Mouse (Mus musculus) embryonic facial prominence, embryonic 15.5 days (tissue): ENCODE measurements around the gene Bpifb4. TPM values are rescaled to one million over a fixed set of nuclear protein-coding genes. Genes with fewer than 3 reads are reported as not detected.

Experiments used
- ATAC-seq: fragments of 200-750 bp; cut with Nextera tagmentation; 2 replicates; pipeline ENCODE4 v1.8.0; 2017; ENCODE audit warnings: low read depth, moderate TSS enrichment; ENCODE audit not compliant: insufficient number of reproducible peaks, low FRiP score, low TSS enrichment
- H3K27ac ChIP-seq: fragments of 300-500 bp; sonication (generic); replicated peaks from 2 replicates; pipeline ENCODE4 v1.5.1; 2015; ENCODE audit warnings: mild to moderate bottlenecking, inconsistent platforms
- H3K27me3 ChIP-seq: fragments of 300-500 bp; sonication (generic); 2 replicates; pipeline ENCODE4 v1.6.1; 2015; ENCODE audit warnings: inconsistent platforms
- H3K36me3 ChIP-seq: fragments of 300-500 bp; sonication (generic); 2 replicates; pipeline ENCODE4 v1.6.1; 2015; ENCODE audit warnings: mild to moderate bottlenecking, inconsistent platforms
- H3K4me1 ChIP-seq: fragments of 300-500 bp; sonication (generic); 2 replicates; pipeline ENCODE4 v1.6.1; 2015; ENCODE audit warnings: inconsistent platforms
- H3K4me2 ChIP-seq: fragments of 300-500 bp; sonication (generic); replicated peaks from 2 replicates; pipeline ENCODE4 v1.6.1; 2015; ENCODE audit warnings: mild to moderate bottlenecking, inconsistent platforms
- H3K4me3 ChIP-seq: fragments of 300-500 bp; sonication (generic); replicated peaks from 2 replicates; pipeline ENCODE4 v1.5.1; 2015; ENCODE audit warnings: mild to moderate bottlenecking, inconsistent platforms
- H3K9ac ChIP-seq: fragments of 300-500 bp; sonication (generic); 2 replicates; pipeline ENCODE4 v1.6.1; 2015; ENCODE audit warnings: inconsistent platforms
- H3K9me3 ChIP-seq: fragments of 300-500 bp; sonication (generic); replicated peaks from 2 replicates; pipeline ENCODE4 v1.6.1; 2016; ENCODE audit warnings: inconsistent platforms
- WGBS: fragments of 180-500 bp; shearing (Covaris S2); methylation state at CpG from one replicate; pipeline ENCODE4 v1.1.7; 2015; 5-methylcytosine and 5-hydroxymethylcytosine counted together
- polyA plus RNA-seq: library from polyadenylated mRNA; unstranded; fragments of >200 nt; fragmentation: Nextera tagmentation; extraction: Ambion mirVana; gene quantifications from 2 replicates; pipeline ENCODE4 v1.2.1, GENCODE M21; 2015

Bpifb4 gene
- polyA plus RNA-seq, 1 experiment from 2014 or later = not detected

GRCm38 (mm10) chr2:154005094-154005493, 67.1 kb downstream of the Bpifb4 start:
- Histone ChIP-seq H3K4me2 (no peak overlapping the region), H3K27me3 (no peaks in the 10 kb centered on the region), H3K4me1 (no peaks in the 10 kb centered on the region), H3K9me3 (no peaks in the 10 kb centered on the region), H3K27ac (no peak overlapping the region), H3K36me3 (no peaks in the 10 kb centered on the region), H3K9ac (no peak overlapping the region), H3K4me3 (no peak overlapping the region)
- WGBS = 79% methylated on average over 1 of the region's 1 CpGs
- no peak for ATAC-seq

DNA sequence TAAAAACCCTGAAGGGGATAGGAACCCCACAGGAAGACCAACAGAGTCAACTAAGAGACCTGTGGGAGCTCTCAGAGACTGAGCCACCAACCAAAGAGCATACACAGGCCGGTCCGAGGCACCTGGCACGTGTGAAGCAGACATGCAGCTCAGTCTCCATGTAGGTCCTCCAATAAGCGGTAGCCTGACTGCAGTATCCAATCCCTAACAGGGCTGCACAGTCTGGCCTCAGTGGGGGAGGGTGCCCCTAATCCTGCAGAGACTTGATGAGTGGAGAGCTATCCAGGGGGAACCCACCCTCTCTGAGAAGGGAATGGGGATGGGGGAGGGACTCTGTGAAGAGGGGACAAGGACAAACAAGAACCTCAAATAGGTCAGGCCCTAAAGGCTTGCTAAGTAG, 67.7 kb downstream of the Bpifb4 start:
- Histone ChIP-seq H3K4me3 (no peak overlapping the region), H3K9ac (no peak overlapping the region), H3K27ac (no peak overlapping the region), H3K27me3 (no peaks in the 10 kb centered on the region), H3K9me3 (no peaks in the 10 kb centered on the region), H3K36me3 (no peaks in the 10 kb centered on the region), H3K4me1 (no peaks in the 10 kb centered on the region), H3K4me2 (no peak overlapping the region)
- WGBS = 87% methylated on average over 4 of the region's 4 CpGs
- ATAC-seq = peak; percentile 51; the same call in 1 of the 2 replicates

DNA sequence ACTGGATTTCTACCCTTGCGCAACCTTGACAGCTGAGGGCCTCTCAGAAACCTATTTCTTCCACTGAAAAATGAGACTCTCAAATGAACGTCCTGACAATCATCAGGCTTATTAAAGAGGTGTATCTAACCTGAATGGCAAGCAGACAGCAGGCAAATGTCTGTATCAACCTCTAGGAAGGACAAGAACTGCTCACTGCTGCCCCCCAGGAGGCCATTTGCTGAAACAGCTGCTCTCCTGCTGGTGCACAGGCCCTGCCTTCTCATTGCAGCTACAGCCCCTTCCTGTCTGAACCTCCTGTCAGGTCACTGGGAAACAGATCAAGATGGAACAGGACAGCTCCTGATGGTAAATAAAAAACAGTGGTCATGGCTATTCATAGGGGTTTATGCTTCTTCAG, 68.3 kb downstream of the Bpifb4 start:
- no peak overlapping the region for H3K9ac ChIP-seq
- H3K27ac ChIP-seq = no peak overlapping the region
- no peak overlapping the region for H3K4me3 ChIP-seq
- no peaks in the 10 kb centered on the region for H3K9me3 ChIP-seq
- ATAC-seq = no peak
- H3K36me3 ChIP-seq = no peaks in the 10 kb centered on the region
- H3K4me2 ChIP-seq = no peak overlapping the region
- 79% methylated on average over 2 of the region's 2 CpGs for WGBS
- no peaks in the 10 kb centered on the region for H3K4me1 ChIP-seq
- no peaks in the 10 kb centered on the region for H3K27me3 ChIP-seq

DNA sequence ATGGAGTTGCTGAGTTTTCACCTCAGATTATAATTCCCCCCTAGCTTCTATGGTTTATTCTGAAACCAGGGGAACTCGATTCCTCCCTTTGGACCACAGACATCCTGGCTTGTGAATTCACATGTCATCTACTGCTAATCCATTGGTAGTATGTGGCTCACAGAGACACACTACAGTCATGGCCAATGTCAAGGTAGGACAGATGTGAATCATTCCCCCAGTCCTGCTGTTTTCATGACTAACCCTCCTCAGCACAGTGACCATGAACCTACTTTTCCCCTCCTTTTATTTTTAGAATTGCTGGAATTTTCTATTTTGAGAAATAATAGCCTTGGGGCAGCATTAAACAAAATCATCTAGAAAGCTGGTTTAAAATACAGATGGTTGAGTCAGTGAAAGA, 69.4 kb downstream of the Bpifb4 start:
- no peak for ATAC-seq
- 74% methylated on average over 1 of the region's 1 CpGs for WGBS
- H3K4me3 ChIP-seq = no peak overlapping the region

GRCm38 (mm10) chr2:154007965-154008364, 70.0 kb downstream of the Bpifb4 start, which contains the start of gene Bpifa2:
TSS of gene Bpifa2 (plus strand) at chr2:154008265.
- no peaks in the 10 kb centered on the region for H3K36me3 ChIP-seq
- H3K4me2 ChIP-seq = no peak within 1 kb of the TSS
- no peaks in the 10 kb centered on the region for H3K4me1 ChIP-seq
- no peaks in the 10 kb centered on the region for H3K27me3 ChIP-seq
- no peak within 1 kb of the TSS for H3K27ac ChIP-seq
- 74% methylated on average over 3 of the region's 3 CpGs for WGBS
- no peaks in the 10 kb centered on the region for H3K9me3 ChIP-seq
- ATAC-seq = no peak
- H3K4me3 ChIP-seq = no peak within 1 kb of the TSS
- no peak within 1 kb of the TSS for H3K9ac ChIP-seq

More for the DNA sequence above, 69.4 kb downstream of the Bpifb4 start:
- Histone ChIP-seq H3K9ac (no peak overlapping the region), H3K27ac (no peak overlapping the region), H3K36me3 (no peaks in the 10 kb centered on the region), H3K4me1 (no peaks in the 10 kb centered on the region), H3K4me2 (no peak overlapping the region), H3K9me3 (no peaks in the 10 kb centered on the region), H3K27me3 (no peaks in the 10 kb centered on the region)

Other genes with a start within 250 kb of the Bpifb4 start
- 0.08 TPM in 1 of 2 replicates, not detected in the other for gene Dnmt3c, start 241.6 kb upstream of the Bpifb4 start, polyA plus RNA-seq
- 200 and 207 TPM in 2 replicates for gene Mapre1, start 196.9 kb upstream of the Bpifb4 start, polyA plus RNA-seq
- not detected in 2 replicates for gene Efcab8, start 158.3 kb upstream of the Bpifb4 start, polyA plus RNA-seq
- gene Sun5, start 67.1 kb upstream of the Bpifb4 start, polyA plus RNA-seq = not detected in 2 replicates
- not detected in 2 replicates for gene Bpifb2, start 63.2 kb upstream of the Bpifb4 start, polyA plus RNA-seq
- gene Bpifb6, start 37.8 kb upstream of the Bpifb4 start, polyA plus RNA-seq = not detected in 2 replicates
- gene Bpifb3, start 20.0 kb upstream of the Bpifb4 start, polyA plus RNA-seq = 0.21 and 0.34 TPM in 2 replicates
- gene Bpifa6, start 36.7 kb downstream of the Bpifb4 start, polyA plus RNA-seq = 0.11 TPM in 1 of 2 replicates, not detected in the other
- gene Bpifa2, start 70.1 kb downstream of the Bpifb4 start, polyA plus RNA-seq = 0.46 TPM in 1 of 2 replicates, not detected in the other
- not detected in 2 replicates for gene Bpifa3, start 192.1 kb downstream of the Bpifb4 start, polyA plus RNA-seq
- gene Bpifa1, start 204.7 kb downstream of the Bpifb4 start, polyA plus RNA-seq = 209 and 581 TPM in 2 replicates
- gene Bpifa5, start 224.4 kb downstream of the Bpifb4 start, polyA plus RNA-seq = not detected in 2 replicates